Mouse (Mus musculus): ENCODE data around the gene Tenm3. TPM values are rescaled to one million over a fixed set of nuclear protein-coding genes. Genes with fewer than 3 reads are reported as not detected.

Tenm3 gene
- polyA plus RNA-seq, 1 experiment from 2014 or later: 23.4 TPM

GRCm38 (mm10) chr8:48376774-48377173 lies 467.0 kb downstream of the Tenm3 start:
- H3K4me3 ChIP-seq: no peak overlapping the region
- WGBS: 35% methylated on average over 6 of the region's 6 CpGs
- no peaks in the 10 kb centered on the region for H3K36me3 ChIP-seq
- peak; percentile 88 for ATAC-seq (replicated peaks)
- H3K9ac ChIP-seq (replicated peaks): no peak overlapping the region
- no peaks in the 10 kb centered on the region for H3K27me3 ChIP-seq
- H3K9me3 ChIP-seq: no peaks in the 10 kb centered on the region
- H3K4me2 ChIP-seq (replicated peaks): 0 out of 2 replicates have a peak overlapping the region, but pooled peaks have one; percentile 19
- peak overlapping the region; percentile 86 for H3K27ac ChIP-seq (replicated peaks)
- H3K4me1 ChIP-seq: peaks cover 23% of the 10 kb centered on the region

- no peaks in the 10 kb centered on the region for H3K27me3 ChIP-seq
- H3K27ac ChIP-seq (replicated peaks): no peak overlapping the region
- no peak for ATAC-seq (replicated peaks)
- WGBS: 71% methylated on average over 5 of the region's 5 CpGs
- no peaks in the 10 kb centered on the region for H3K9me3 ChIP-seq
- no peaks in the 10 kb centered on the region for H3K36me3 ChIP-seq
- no peak overlapping the region for H3K4me3 ChIP-seq
- H3K4me1 ChIP-seq: peaks cover 23% of the 10 kb centered on the region
- H3K9ac ChIP-seq (replicated peaks): no peak overlapping the region
- H3K4me2 ChIP-seq (replicated peaks): no peak overlapping the region
Observed at GRCm38 (mm10) chr8:48375183-48375582, 468.6 kb downstream of the Tenm3 start.

GRCm38 (mm10) chr8:48373404-48373803 lies 470.3 kb downstream of the Tenm3 start:
- Histone ChIP-seq H3K9me3 (no peaks in the 10 kb centered on the region), H3K4me2 (replicated peaks) (no peak overlapping the region), H3K36me3 (no peaks in the 10 kb centered on the region), H3K4me3 (no peak overlapping the region), H3K27me3 (no peaks in the 10 kb centered on the region), H3K9ac (replicated peaks) (no peak overlapping the region), H3K27ac (replicated peaks) (no peak overlapping the region), H3K4me1 (peaks cover 23% of the 10 kb centered on the region)
- 95% methylated on average over 11 of the region's 11 CpGs for WGBS
- no peak for ATAC-seq (replicated peaks)

GRCm38 (mm10) chr8:48367164-48367563 lies 476.6 kb downstream of the Tenm3 start:
- no peaks in the 10 kb centered on the region for H3K9me3 ChIP-seq
- peaks cover 9% of the 10 kb centered on the region for H3K4me1 ChIP-seq
- no peaks in the 10 kb centered on the region for H3K36me3 ChIP-seq
- H3K27me3 ChIP-seq: no peaks in the 10 kb centered on the region
- WGBS: 49% methylated on average over 10 of the region's 10 CpGs
- H3K27ac ChIP-seq (replicated peaks): peak overlapping the region; percentile 25; the same call in 1 of the 2 replicates
- no peak overlapping the region for H3K4me3 ChIP-seq
- no peak overlapping the region for H3K4me2 ChIP-seq (replicated peaks)
- ATAC-seq (replicated peaks): no peak
- H3K9ac ChIP-seq (replicated peaks): no peak overlapping the region

GRCm38 (mm10) chr8:48356849-48357248 lies 486.9 kb downstream of the Tenm3 start:
- H3K27ac ChIP-seq (replicated peaks): no peak overlapping the region
- 86% methylated on average over 2 of the region's 2 CpGs for WGBS
- no peak overlapping the region for H3K9ac ChIP-seq (replicated peaks)
- no peaks in the 10 kb centered on the region for H3K27me3 ChIP-seq
- no peak overlapping the region for H3K4me2 ChIP-seq (replicated peaks)
- H3K36me3 ChIP-seq: no peaks in the 10 kb centered on the region
- H3K4me1 ChIP-seq: no peaks in the 10 kb centered on the region
- ATAC-seq (replicated peaks): no peak
- H3K9me3 ChIP-seq: no peaks in the 10 kb centered on the region
- H3K4me3 ChIP-seq: no peak overlapping the region

GRCm38 (mm10) chr8:48353458-48353857 lies 490.3 kb downstream of the Tenm3 start:
- H3K4me1 ChIP-seq: no peaks in the 10 kb centered on the region
- H3K9me3 ChIP-seq: no peaks in the 10 kb centered on the region
- 73% methylated on average over 6 of the region's 6 CpGs for WGBS
- no peaks in the 10 kb centered on the region for H3K36me3 ChIP-seq
- H3K9ac ChIP-seq (replicated peaks): no peak overlapping the region
- no peaks in the 10 kb centered on the region for H3K27me3 ChIP-seq
- H3K4me3 ChIP-seq: no peak overlapping the region
- ATAC-seq (replicated peaks): no peak
- H3K27ac ChIP-seq (replicated peaks): no peak overlapping the region
- H3K4me2 ChIP-seq (replicated peaks): no peak overlapping the region

- Histone ChIP-seq H3K9me3 (no peaks in the 10 kb centered on the region), H3K4me2 (replicated peaks) (no peak overlapping the region), H3K27ac (replicated peaks) (no peak overlapping the region), H3K4me1 (no peaks in the 10 kb centered on the region), H3K27me3 (no peaks in the 10 kb centered on the region), H3K36me3 (no peaks in the 10 kb centered on the region), H3K9ac (replicated peaks) (no peak overlapping the region), H3K4me3 (no peak overlapping the region)
- WGBS: 97% methylated on average over 5 of the region's 5 CpGs
- ATAC-seq (replicated peaks): no peak
Observed at GRCm38 (mm10) chr8:48348901-48349300, 494.9 kb downstream of the Tenm3 start.

- H3K27ac ChIP-seq (replicated peaks): no peak overlapping the region
- H3K4me2 ChIP-seq (replicated peaks): no peak overlapping the region
- H3K9me3 ChIP-seq: no peaks in the 10 kb centered on the region
- 92% methylated on average over 4 of the region's 4 CpGs for WGBS
- H3K9ac ChIP-seq (replicated peaks): no peak overlapping the region
- H3K36me3 ChIP-seq: no peaks in the 10 kb centered on the region
- H3K27me3 ChIP-seq: no peaks in the 10 kb centered on the region
- H3K4me1 ChIP-seq: no peaks in the 10 kb centered on the region
- H3K4me3 ChIP-seq: no peak overlapping the region
- ATAC-seq (replicated peaks): no peak
Observed at GRCm38 (mm10) chr8:48348386-48348785, 495.4 kb downstream of the Tenm3 start.

- no peak overlapping the region for H3K4me2 ChIP-seq (replicated peaks)
- 67% methylated on average over 18 of the region's 18 CpGs for WGBS
- H3K27me3 ChIP-seq: no peaks in the 10 kb centered on the region
- peaks cover 10% of the 10 kb centered on the region for H3K4me1 ChIP-seq
- 0 out of 2 replicates have a peak, but pooled peaks have one; percentile 29 for ATAC-seq (replicated peaks)
- H3K4me3 ChIP-seq: no peak overlapping the region
- H3K36me3 ChIP-seq: no peaks in the 10 kb centered on the region
- no peaks in the 10 kb centered on the region for H3K9me3 ChIP-seq
- no peak overlapping the region for H3K27ac ChIP-seq (replicated peaks)
- H3K9ac ChIP-seq (replicated peaks): no peak overlapping the region
Observed at GRCm38 (mm10) chr8:48343067-48343420, 500.7 kb downstream of the Tenm3 start.

GRCm38 (mm10) chr8:48342321-48343066 lies 501.3 kb downstream of the Tenm3 start:
- Histone ChIP-seq H3K27ac (replicated peaks) (no peak overlapping the region), H3K36me3 (no peaks in the 10 kb centered on the region), H3K9ac (replicated peaks) (no peak overlapping the region), H3K4me3 (no peak overlapping the region), H3K27me3 (no peaks in the 10 kb centered on the region), H3K4me2 (replicated peaks) (peak overlapping the region; percentile 34), H3K9me3 (no peaks in the 10 kb centered on the region), H3K4me1 (peaks cover 10% of the 10 kb centered on the region)
- WGBS: 59% methylated on average over 30 of the region's 30 CpGs
- ATAC-seq (replicated peaks): peak; percentile 58; the same call in 1 of the 2 replicates

GRCm38 (mm10) chr8:48341692-48342091 lies 502.1 kb downstream of the Tenm3 start:
- H3K4me2 ChIP-seq (replicated peaks): no peak overlapping the region

GRCm38 (mm10) chr8:48341276-48341675 lies 502.5 kb downstream of the Tenm3 start:
- Histone ChIP-seq H3K4me1 (peaks cover 10% of the 10 kb centered on the region), H3K36me3 (no peaks in the 10 kb centered on the region), H3K27ac (replicated peaks) (no peak overlapping the region), H3K9ac (replicated peaks) (no peak overlapping the region), H3K27me3 (no peaks in the 10 kb centered on the region), H3K4me3 (no peak overlapping the region), H3K9me3 (no peaks in the 10 kb centered on the region), H3K4me2 (replicated peaks) (no peak overlapping the region)
- no peak for ATAC-seq (replicated peaks)
- WGBS: 73% methylated on average over 5 of the region's 5 CpGs

More at GRCm38 (mm10) chr8:48341692-48342091, 502.1 kb downstream of the Tenm3 start:
- Histone ChIP-seq H3K36me3 (no peaks in the 10 kb centered on the region), H3K9me3 (no peaks in the 10 kb centered on the region), H3K27ac (replicated peaks) (no peak overlapping the region), H3K27me3 (no peaks in the 10 kb centered on the region), H3K4me3 (no peak overlapping the region), H3K9ac (replicated peaks) (no peak overlapping the region), H3K4me1 (peaks cover 10% of the 10 kb centered on the region)
- ATAC-seq (replicated peaks): no peak
- WGBS: 29% methylated on average over 4 of the region's 4 CpGs
